Mouse (Mus musculus): ENCODE measurements around the gene Zfp790.
"Not testable (repeated sequence)": the region's sequence is repeated elsewhere in the genome, so short reads cannot be mapped to it uniquely, and the experiment has no call there.

Zfp790 gene

GRCm38 (mm10) chr7:29844616-29845015 lies 28.7 kb downstream of the Zfp790 start:
- DNase-seq (ENCODE audit: low spot score), result no peak

- DNase-seq (ENCODE audit: low spot score), result no peak
These were observed 36.9 kb downstream of the Zfp790 start for GRCm38 (mm10) chr7:29852831-29853218.

GRCm38 (mm10) chr7:29853219-29853842 lies 37.4 kb downstream of the Zfp790 start, which contains the start of gene Zfp940:
Gene Zfp940, minus strand, starts transcription at chr7:29853669.
- peak; percentile 71 for DNase-seq (ENCODE audit: low spot score)

GRCm38 (mm10) chr7:29859532-29860517 lies 43.9 kb downstream of the Zfp790 start, which contains the start of gene Zfp420:
Gene Zfp420, plus strand, starts transcription at chr7:29859979.
- DNase-seq (ENCODE audit: low spot score), result peak; percentile 83

GRCm38 (mm10) chr7:29861660-29862059 lies 45.7 kb downstream of the Zfp790 start:
- no peak for DNase-seq (ENCODE audit: low spot score)

GRCm38 (mm10) chr7:29874256-29874655 lies 58.3 kb downstream of the Zfp790 start:
- DNase-seq (ENCODE audit: low spot score), result no peak

GRCm38 (mm10) chr7:29877561-29877960 lies 61.6 kb downstream of the Zfp790 start:
- DNase-seq (ENCODE audit: low spot score), result not testable (repeated sequence)

GRCm38 (mm10) chr7:29880056-29880455 lies 64.1 kb downstream of the Zfp790 start:
- DNase-seq (ENCODE audit: low spot score), result no peak
